Mouse (Mus musculus): Measurements from ENCODE around the gene Leng9.
"Not testable (repeated sequence)": the region's sequence is repeated elsewhere in the genome, so short reads cannot be mapped to it uniquely, and the experiment has no call there.

Gene Leng9

DNA sequence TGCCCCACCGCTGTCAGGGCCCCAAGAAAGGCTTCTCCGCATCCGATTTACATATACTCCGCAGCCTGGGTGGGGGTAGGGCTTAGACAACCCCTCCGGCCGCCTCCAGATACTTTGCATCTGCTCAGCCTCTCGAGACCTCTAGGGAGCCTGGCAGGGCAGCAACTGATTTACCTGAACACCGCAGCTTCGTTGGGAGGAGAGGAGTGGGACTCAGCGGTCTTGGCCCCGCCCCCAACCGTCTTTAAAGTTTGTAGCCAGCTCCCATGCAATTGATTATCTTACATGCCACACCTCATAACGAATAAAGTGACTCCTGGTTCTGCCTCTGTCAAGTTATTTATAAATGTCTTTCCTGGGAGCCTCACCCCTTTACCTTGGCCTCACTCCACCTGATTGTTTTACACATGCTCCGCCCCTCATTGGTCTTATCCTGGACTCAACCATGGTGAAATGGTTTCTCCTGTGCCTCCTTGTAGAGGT, at the start of gene Leng9:
Leng9 (minus strand) TSS at position 316 of the 483 bp plus-strand sequence.
- peak; percentile 53 for DNase-seq (ENCODE audit: low spot score)

DNA sequence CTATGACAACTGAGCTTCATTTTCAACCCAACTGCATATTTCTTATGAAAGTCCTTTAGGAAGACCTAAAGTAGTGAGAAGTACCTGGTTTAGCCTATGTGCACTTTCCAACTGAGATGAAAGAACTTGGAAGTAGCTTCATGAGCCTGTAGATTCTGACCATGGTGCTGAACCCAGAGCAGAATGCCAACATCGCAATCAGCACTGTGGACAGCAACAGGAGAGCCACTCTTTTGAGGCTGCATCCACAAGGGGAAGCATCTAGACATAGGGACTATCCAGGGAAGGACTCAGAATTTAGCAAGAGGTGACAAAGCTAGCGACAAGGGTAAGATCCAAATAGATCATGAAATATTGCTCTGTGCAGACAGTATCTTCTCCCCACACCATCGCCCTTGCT, 28.3 kb upstream of the Leng9 start:
- DNase-seq (ENCODE audit: low spot score): peak; percentile 54

DNA sequence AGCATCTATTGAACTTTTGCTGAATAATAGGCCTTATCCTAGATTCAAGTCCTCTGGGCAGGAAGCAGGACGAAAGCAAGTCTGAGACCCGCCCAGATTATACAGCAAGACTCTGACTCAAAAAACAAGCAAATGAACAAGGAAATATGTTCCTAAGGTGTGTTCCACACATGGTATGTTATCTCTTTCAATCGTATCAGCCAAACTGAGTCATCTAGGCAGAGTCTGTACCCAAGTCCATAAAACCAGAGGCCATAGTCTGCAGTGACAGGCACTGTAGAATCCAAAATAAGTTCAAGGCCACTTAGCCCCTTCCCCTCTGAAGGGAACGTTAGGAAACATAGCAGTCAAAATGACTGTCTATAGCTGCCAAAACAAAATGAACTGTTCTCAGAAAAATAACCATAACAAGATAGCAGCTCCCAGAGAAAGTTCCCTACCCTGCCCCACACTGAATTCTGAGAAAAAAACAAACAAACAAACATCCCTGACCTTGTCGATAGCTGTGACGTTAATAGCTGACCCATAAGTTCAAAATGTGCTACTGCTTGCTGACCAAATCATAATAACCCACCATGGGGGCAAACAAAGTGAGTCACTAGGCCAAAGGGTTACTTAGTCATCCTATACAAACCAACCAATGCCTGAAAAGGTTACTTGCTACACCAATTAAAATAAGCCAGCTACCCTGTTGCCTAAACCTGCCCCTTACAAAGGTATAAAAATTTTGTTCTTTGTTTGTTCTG, 20.2 kb upstream of the Leng9 start:
- DNase-seq (ENCODE audit: low spot score): no peak

DNA sequence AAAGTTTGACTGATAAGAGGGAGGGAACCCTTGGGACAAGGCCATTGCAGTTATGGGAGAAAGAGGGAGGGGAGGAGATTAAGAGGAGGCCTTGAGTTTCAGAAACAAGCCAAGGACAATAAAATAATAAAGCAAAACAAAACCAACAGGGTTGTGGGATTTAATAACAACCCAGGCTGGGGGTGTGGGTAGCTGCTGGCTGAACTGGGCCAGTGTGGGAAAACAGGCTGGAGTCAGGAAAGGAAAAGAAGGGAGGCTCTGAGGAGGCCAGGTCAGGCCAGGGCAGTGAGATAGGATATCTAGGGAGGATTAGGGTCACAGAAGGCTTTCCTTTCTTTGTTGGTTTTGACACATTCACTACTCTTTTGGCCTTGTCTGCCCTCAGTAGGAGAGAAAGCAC, 16.9 kb upstream of the Leng9 start:
- DNase-seq (ENCODE audit: low spot score): peak; percentile 81

- DNase-seq (ENCODE audit: low spot score): no peak
Observed at GRCm38 (mm10) chr7:4165286-4165685, 15.1 kb upstream of the Leng9 start.

- DNase-seq (ENCODE audit: low spot score): peak; percentile 76
Observed at GRCm38 (mm10) chr7:4164090-4164910, 14.1 kb upstream of the Leng9 start, which contains the start of gene Cdc42ep5. TSS of gene Cdc42ep5 (minus strand) at chr7:4164860.

- no peak for DNase-seq (ENCODE audit: low spot score)
Observed at GRCm38 (mm10) chr7:4163571-4164072, 13.4 kb upstream of the Leng9 start.

DNA sequence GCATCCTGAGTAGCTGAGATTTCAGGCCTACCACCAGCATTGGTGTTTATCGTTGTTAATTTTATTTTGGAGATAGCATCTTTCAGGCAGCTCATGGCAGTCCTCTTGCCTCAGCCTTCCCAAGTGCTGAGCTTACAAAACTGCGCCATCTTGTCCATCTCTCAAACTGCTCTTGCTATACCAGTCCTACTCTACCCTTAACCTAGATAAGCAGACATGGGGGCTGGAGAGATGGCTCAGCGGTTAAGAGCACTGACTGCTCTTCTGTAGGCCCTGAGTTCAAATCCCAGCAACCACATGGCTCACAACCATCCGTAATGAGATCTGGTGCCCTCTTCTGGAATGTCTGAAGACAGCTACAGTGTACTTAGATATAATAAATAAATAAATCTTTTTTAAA, 11.4 kb upstream of the Leng9 start:
- DNase-seq (ENCODE audit: low spot score): not testable (repeated sequence)

GRCm38 (mm10) chr7:4154976-4155375, 4.8 kb upstream of the Leng9 start:
- no peak for DNase-seq (ENCODE audit: low spot score)

- no peak for DNase-seq (ENCODE audit: low spot score)
Observed at GRCm38 (mm10) chr7:4154356-4154755, 4.2 kb upstream of the Leng9 start.

DNA sequence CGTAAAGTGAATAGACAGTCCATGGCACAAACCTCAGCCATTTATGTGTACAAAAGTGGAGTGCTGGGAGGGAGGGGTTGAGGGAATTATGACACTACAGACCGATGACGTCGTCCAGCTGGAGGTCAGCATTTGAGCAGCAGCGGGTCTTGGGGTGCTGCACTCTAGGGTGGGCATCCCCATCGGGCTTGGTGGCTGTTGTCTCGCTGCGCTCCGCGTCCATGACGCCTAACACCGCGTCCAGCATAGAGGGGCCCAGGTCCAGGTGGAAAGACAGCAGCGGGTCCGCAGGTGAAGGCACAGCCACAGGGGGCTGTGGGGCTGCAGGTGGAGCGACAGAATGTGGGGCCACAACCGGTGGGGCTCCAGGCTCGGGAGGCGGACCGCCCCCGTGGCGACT, 1.1 kb upstream of the Leng9 start:
- DNase-seq (ENCODE audit: low spot score): no peak

GRCm38 (mm10) chr7:4150811-4151221, 642 bp upstream of the Leng9 start:
- DNase-seq (ENCODE audit: low spot score): peak; percentile 50

DNA sequence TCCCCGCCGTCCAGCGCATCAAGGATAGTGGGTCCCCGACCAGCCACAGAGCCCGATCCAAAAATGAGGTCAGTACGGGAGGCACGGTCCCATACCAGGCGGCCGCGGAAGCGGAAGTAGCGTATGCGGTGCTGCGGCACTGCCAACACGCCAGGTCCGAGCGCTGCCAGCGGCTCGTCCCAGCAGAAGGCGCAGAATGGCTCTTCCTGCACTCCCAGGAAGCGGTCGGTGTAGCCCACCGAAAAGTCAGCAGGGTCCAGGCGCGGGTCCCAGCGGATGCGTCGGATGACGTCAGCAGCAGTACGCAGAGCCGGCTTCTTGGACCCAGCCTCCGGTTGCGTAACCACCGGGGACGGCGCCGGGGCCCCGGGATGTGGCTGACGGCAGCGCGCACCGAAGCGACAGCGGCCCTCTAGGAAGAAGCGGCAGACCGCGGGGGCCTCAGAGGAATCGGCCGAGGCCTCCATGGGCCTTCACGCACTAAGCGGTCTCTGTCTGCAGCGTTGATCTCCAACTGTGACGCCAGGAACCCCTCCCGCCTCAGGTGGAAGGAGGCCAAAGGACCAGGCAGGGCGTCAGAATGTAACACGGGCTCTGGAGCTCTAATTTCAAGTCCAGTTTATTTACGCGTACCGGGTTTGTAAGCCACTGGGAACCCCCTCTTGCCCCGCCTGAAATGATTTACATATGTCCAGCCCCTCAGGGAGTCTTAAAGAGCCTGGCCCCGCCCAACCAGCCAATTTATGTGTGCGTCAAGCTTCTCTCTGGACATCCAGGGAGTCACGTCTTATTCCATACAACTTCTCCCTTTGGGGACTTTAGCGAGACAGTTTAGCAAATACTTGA, 742 bp downstream of the Leng9 start:
- DNase-seq (ENCODE audit: low spot score): peak; percentile 71

DNA sequence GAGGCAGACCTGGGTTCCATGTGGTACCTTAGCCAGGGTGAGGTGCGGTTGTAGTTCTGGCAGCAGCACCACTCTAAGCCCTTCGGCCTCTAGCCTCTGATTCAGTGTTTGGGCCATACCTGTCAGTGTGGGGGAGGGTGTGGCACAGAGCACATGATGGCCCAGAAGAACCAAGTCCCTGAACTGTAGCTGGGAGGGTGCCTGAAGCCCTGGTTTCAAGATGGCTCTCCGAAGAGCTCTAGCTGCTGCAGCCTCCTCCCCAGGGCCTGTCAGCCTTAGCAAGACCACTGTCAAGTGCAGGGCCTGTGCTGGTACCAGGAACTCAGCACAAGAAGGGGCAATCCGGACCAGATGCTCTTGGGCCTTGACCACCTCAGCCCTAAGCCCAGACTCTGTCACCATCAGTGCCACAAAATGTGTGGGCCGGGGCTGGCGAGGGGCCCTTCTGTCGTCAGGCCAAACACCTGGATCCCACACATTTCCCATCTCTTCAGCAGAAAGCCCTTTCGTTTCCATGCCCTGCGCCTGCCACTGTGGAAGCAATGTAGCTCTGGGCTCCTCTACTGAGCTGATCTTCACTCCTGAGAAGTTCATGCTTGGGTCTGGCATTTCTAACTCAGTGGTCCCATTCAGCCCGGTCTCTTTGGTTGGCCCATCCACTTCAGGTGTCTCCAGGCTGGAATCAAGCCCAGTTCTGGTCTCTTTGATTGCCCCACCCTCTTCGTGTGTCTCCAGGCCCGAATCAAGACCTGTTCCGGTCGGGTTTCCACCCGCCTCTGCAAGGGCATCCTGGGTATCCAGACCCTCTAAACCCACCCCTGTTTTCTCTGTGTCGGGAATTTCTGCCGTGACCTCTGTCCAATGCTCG, 1.6 kb downstream of the Leng9 start:
- DNase-seq (ENCODE audit: low spot score): no peak

- no peak for DNase-seq (ENCODE audit: low spot score)
Observed at GRCm38 (mm10) chr7:4147836-4148235, 2.3 kb downstream of the Leng9 start.

DNA sequence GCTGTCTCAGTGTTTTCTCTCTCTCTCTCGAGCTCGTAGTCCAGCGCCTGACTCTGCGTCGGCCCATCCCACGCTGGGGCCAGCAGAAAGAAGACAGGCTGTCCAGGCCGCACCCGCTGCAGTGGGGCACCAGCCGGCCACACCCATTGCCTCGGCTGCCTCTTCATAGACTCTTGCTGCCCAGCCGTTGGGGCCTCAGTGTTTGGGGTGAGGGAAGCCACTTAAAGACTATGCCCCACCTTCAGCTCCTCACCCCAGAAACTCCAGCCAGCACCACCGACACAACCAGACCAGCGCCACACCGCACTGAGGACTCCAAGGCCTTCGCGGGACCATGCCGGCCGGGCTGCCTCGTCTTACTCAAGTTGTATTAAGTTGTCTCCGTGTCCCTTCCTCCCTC, 2.8 kb downstream of the Leng9 start:
- DNase-seq (ENCODE audit: low spot score): peak; percentile 14

GRCm38 (mm10) chr7:4146241-4147180, 3.7 kb downstream of the Leng9 start:
- DNase-seq (ENCODE audit: low spot score): peak; percentile 17

DNA sequence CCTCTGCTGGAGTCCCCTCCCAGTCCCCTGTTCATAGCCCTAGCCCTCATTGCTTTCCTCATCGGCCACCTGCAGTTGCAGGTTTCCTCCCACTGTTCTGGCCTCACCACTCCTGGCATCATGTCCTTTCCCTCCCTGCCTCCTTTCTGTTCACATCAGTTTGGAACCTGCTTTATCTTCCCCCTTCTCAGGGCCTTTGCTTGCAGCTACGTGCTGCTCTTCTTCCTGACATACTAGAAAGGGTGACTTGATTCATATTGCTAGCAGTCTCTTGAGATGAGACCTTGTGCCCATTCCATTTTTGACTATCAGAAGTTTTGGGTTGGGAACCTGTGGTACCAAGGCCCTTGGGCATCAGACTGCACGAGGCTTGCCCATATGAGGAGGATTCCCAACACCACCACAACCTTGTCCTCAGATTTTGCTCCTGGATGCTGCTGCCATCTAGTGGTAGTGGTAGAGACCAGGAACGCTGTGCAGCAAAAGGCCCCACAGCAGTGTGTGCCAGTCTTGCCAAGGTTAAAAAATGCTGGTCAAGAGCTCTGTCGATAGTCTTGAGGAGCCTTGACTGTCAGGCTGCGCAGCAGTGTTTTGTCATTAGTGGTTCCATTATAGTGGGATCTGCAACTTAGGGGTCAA, 4.5 kb downstream of the Leng9 start:
- DNase-seq (ENCODE audit: low spot score): peak; percentile 49

All from testis, postnatal 14 days (tissue).